Mouse (Mus musculus) liver, embryonic 14.5 days (tissue): ENCODE measurements around the gene Ephb3.

Source experiments
- CTCF ChIP-seq: IDR thresholded peaks from 2 replicates; pipeline ENCODE4 v1.5.1; 2016; ENCODE audit warnings: antibody characterized with exemption, low read depth, control low read depth
- EP300 ChIP-seq: IDR thresholded peaks from 2 replicates; pipeline ENCODE4 v1.6.1; 2016; ENCODE audit warnings: antibody characterized with exemption, low read depth

GRCm38 (mm10) chr16:21242946-21243345 lies 38.4 kb downstream of the Ephb3 start:
- TF ChIP-seq CTCF (no peak), EP300 (no peak)
